Mouse (Mus musculus) brain, embryonic 14.5 days (tissue): ENCODE data around the gene Xpo1.

Source experiments
- CTCF ChIP-seq: fragments of 200-500 bp; IDR thresholded peaks from 2 replicates; pipeline ENCODE4 v1.5.1; 2012; ENCODE audit warnings: inconsistent platforms, mild to moderate bottlenecking, moderate library complexity, borderline replicate concordance; ENCODE audit not compliant: insufficient read depth, insufficient read length; ENCODE audit errors: extremely low read depth
- POLR2A ChIP-seq: fragments of 200-500 bp; IDR thresholded peaks from 2 replicates; pipeline ENCODE4 v1.6.1; 2012; ENCODE audit warnings: mild to moderate bottlenecking, inconsistent platforms, borderline replicate concordance; ENCODE audit not compliant: poor library complexity, insufficient read depth, insufficient read length, severe bottlenecking; ENCODE audit errors: extremely low read depth

DNA sequence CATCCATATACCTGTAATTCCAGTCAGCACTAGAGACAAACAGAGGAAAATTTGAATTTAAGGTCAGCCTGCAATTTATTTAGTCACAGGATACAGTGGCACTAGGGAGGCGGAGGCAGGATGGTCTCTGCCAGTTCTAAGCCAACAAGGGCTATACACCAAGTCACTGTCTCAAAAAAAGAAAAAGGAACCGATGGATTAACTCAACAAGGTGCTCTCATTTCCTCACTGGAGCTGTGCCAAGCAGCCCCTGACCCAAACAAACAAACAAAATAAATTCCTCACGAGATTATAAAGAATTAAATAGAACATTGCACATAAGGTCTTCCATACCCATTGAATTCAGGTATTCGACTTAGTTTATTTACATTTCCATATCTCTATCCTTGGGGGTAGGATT is 1.9 kb upstream of the Xpo1 start:
- no peak for TF ChIP-seq POLR2A
- no peak for TF ChIP-seq CTCF
